Mouse (Mus musculus) kidney, adult 9 months (tissue): ENCODE results near the gene Dysf.
"Not testable (repeated sequence)": the region's sequence is repeated elsewhere in the genome, so short reads cannot be mapped to it uniquely, and the experiment has no call there.

Source experiments
- DNase-seq: peaks from one replicate; pipeline ENCODE4 v3.0.0; 2022

Dysf gene

GRCm38 (mm10) chr6:84008363-84009171, at the start of gene Dysf:
Dysf (plus strand) TSS chr6:84008590.
- peak; percentile 57 for DNase-seq

DNA sequence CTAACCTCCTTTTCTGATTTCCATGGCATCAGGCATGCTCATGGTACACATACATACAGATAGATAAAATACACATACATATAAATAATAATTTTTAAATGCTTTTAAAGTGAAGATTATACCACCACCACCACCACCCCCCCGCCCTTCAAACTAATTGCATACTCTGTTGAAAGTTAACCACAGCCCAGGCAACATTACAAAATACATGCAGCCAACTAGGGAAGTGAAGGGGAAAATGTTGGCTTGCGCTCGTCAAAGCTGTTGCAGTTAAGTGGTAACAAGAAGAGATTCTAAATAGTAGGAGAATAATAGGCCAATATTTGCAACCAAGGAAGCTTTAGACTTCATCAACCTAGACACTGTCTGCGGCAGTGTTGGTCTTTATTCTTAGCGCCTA, 20.7 kb upstream of the Dysf start:
- no peak for DNase-seq

DNA sequence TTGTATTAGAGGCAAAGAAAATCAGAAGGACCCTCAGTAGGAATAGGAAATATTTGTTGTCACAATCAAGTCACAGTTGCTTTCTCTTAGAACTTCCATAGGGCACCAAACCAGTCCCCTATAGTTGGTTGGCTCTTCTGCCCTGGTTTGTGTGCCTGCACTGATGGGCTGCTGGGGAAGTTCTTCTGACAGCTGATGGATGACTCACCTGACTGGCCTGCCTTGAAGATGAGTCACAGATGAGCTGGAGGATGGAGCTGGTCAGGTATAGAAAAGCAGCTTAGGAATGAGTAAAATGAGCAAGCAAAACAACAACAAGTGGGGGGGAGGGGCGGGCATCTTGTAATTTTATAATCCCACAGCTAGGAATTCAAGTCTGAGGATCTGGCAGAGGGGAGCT, 5.7 kb upstream of the Dysf start:
- no peak for DNase-seq

DNA sequence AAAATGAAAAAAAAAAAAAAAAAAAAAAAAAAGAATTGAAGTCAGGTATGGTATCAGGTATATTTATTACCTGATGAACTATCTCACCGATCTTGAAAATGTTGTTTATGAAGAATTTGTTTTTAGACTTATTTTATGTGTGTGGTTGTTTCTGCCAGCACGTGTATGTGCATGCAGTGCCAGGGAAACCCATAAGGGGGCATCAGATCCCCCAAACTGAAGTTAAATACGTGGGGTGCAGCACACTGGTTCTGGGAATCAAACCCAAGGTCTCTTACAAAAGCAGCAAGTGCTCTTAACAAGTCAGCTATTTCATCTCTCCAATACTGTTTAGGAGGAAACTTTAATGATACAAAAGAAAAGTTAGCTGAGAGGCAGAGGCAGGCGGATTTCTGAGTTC, 4.1 kb upstream of the Dysf start:
- no peak for DNase-seq

DNA sequence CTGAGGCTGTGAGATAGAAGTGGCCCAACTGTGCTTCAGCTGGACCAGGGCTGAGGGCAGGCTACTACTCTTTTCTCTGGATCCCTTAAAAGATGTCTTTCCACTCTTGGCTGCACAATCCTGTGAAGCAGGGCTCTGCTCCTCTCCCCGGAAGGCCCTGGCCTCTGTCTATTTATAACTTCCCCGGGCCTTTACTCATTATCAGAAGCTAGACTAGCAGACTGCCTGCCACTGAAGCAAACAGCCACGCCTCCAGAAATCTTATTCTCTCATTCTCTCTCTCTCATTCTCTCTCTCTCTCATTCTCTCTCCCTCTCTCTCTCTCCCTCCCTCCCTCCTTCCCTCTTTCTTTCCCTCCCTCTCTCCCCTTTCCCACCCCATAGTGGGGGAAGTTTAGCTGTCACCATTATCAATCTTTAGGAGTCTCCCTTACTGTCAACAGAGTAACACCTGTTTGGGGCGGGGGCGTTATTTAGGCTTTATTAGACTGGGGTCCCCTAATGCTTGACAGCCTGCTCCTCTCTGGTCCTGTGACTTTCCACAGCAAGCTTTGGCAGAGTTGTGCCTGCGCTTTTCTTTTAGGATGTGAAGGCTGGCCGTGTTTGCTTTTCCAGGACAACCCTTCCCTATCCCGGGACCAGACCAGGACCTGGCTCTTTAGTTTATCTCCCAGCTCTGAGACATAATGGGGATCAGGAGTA, 932 bp downstream of the Dysf start:
- DNase-seq, result peak; percentile 44

- no peak for DNase-seq
These were observed 1.5 kb downstream of the Dysf start for GRCm38 (mm10) chr6:84009915-84010302.

- peak; percentile 89 for DNase-seq
These were observed 2.2 kb downstream of the Dysf start for GRCm38 (mm10) chr6:84010303-84011225.

DNA sequence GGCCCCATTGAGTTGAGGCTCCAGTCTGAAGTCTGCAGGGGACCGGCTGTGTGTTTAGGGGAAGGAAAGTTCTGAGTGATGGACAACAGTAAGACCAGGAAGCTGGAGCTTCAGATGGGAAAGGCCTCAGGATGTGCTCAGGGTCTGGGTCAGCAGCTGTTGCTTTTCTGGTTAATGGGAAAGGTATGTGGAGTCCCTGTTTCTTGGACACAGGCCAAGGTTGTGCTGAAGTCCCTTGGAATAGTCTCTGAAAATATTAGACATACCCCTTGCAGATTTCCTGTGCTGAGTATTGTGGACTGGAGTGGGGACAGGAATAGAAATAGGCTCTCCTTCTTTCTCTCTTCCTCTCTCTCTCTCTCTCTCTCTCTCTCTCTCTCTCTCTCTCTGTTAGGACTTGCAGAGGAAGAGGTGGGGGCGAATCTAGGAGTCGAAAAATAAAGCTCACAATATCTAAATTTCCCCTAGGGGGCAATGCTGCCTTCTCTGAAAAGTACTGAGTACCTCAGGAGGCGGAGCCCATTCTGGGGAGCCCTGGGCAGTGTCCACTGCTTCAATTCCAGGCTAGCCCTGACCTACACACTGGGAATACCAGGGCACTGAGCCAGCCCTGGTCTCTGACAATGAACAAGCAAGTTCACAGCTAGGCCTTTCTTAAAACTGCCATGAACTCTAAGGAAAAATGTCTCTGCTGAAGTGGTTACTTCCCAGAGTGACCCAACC, 6.7 kb downstream of the Dysf start:
- peak; percentile 61 for DNase-seq

- no peak for DNase-seq
These were observed 8.5 kb downstream of the Dysf start for GRCm38 (mm10) chr6:84016851-84017250.

GRCm38 (mm10) chr6:84017392-84017791, 9.0 kb downstream of the Dysf start:
- no peak for DNase-seq

DNA sequence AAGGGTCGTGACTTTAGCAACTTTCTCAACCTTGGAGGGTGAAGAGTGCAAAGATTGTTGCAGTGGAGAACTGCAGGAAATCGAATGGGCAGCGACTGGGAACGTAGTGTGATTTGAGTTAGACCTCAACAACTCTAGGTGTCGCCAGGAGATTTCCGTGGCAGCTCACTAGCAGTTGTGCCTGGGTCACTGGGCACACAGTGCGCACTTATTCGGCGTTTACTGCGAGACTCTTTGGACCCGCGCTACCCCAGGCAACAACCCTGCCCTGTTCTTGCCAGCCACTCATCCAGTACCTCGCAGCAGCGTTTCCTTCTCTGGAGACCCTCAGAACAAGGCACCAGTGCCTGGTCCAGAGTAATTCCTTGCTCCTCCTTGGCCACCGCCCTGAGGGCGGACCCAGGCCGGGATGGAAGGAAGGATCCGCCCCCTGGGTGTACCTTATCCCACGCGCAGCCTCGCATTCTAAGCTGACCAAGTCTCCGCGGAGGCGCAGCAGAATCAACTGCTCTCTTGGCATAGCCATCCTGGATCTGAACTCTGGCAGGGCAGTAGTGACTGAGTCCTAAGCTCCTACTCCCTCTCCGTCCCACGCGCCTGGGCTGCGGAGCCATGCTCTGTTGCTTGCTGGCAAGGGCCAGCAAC, 10.6 kb downstream of the Dysf start:
- peak; percentile 77 for DNase-seq

DNA sequence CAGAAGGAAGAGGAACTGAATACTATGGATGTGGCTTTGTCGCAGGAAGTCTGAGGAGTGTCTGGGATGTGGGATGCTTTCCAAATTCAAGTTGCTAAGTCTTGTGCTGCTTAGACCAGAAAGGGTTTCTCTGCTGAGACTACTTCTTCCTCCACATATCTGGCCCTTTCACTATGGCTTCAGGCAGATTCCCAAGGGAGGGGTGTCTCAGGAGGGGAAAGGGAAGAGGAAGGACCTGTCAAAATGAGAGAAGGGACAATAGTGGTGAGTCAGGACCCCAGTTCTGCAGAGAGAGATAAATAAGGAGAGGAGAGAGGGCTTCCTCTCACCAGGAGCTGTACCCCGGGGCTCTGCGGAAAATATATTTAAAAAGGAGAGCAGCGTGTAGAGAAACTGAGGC, 11.6 kb downstream of the Dysf start:
- peak; percentile 59 for DNase-seq

DNA sequence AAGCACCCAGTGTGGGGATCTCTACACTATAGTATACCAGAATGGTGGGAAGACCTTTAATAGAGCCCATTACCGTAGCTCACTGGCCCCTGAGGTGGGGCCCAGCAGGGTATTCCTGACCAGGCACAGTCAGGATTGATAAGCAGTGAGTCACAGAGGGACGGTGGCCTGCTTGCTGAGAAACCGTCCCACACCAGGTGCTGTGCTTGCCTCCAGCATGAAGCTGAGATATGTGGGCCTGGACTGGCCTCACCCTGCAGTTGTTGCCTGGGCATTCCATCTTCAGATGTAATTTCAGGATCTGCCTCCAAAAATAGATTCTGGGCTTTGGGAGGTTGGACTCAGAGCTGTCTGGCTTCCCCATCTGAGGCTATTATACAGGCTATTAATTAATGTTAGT, 13.6 kb downstream of the Dysf start:
- no peak for DNase-seq

- DNase-seq, result no peak
These were observed 17.2 kb downstream of the Dysf start for GRCm38 (mm10) chr6:84025636-84026035.

- DNase-seq, result no peak
These were observed 20.4 kb downstream of the Dysf start for GRCm38 (mm10) chr6:84028791-84029190.

GRCm38 (mm10) chr6:84029775-84030174, 21.4 kb downstream of the Dysf start:
- DNase-seq, result no peak

DNA sequence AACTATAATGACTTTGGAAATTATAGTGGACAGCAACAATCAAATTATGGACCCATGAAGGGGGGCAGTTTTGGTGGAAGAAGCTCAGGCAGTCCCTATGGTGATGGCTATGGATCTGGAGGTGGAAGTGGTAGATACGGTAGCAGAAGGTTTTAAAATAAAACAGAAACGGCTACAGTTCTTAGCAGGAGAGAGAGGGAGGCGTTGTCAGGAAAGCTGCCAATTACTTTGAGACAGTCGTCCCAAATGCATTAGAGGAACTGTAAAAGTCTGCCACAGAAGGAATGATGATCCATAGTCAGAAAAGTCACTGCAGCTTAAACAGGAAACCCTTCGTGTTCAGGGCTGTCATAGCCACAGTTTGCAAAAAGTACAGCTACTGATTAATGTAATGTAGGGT, 24.1 kb downstream of the Dysf start:
- not testable (repeated sequence) for DNase-seq

GRCm38 (mm10) chr6:84043251-84043940, 35.0 kb downstream of the Dysf start:
- no peak for DNase-seq

GRCm38 (mm10) chr6:84044679-84045078, 36.3 kb downstream of the Dysf start:
- no peak for DNase-seq

GRCm38 (mm10) chr6:84048856-84049255, 40.5 kb downstream of the Dysf start:
- DNase-seq, result peak; percentile 64

DNA sequence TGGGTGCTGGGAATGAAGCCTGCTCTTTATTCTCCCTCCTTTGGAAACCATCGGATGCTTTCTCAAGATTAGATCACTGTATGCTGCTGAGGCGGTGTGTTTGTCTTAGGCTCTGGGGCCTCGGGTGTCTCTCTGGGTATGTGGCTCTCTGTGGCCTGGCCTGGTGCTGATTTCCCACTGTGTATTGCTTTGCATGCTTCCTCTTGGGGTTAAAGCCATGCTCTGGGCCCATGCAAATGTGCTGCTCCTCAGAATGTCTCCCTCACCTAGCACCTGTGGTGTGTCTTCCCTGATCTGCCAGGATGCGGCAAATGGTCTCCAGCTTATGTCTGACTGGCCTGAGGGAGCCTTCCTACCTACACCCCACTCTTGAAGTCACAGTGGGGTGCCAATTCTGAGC, 41.8 kb downstream of the Dysf start:
- no peak for DNase-seq
